9 mouse cellular contexts compared by ENCODE assay signal in the genomic region with DNA sequence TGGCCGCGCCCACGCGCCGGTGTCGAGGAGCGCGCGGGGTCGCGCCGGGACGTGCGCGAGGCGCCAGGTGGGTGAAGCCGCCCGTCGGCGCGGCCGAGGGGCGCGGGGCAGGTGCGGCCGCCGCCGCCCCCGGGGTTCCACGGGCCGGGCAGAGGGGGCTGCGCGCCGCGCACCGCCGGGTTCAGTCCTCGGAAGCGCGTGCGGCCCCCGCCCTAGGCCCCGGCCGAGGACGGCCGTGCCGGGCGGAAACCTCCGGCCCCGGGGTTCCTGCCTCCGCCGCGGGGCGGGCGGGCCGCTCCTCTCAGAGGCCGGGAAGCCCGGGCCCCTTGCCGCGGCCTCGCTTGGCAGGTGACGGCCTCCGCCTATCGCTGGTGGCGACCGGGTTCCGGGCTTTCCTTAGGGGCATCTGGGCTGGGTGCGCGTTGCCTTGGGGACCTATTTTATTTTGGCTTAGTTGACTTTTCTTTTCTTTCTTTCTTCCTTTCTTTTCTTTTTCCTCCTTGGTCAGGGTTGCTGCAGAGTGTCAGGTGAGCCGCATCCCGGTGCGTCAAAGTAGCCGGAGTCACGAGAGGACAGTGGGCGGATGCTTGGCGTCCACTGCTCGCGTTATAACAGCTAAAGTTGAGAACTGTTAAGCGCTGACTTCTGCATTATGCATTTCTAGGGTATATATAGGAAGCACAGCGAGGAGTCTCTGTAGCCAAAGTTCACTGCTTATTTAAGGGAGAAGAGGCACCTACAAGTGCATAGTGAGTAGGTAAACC. TPM values are rescaled to one million over a fixed set of nuclear protein-coding genes. Genes with fewer than 3 reads are reported as not detected.
DNase-seq lines count a peak whose midpoint lies in the region; TF ChIP-seq lines count a peak whose summit lies in the region.
"Had no signal": no experiment of that assay in that cellular context is flagged by ENCODE, and none has a peak within 500 bp of the region (broad histone marks: within the 10 kb centered on the region; RNA-seq: fewer than 3 reads in every experiment).

No protein-coding gene starts in this region.

- in situ Hi-C loops in ES-E14 (cut with MboI; ENCODE audit: low sequenced_read_pairs in 2 of 2, unreplicated experiment in 2 of 2) = no loop called here

- no peak for TF ChIP-seq CTCF in left cerebral cortex, adult 2 months (IDR thresholded peaks at IDR 0.05)

- WGBS in forebrain, embryonic 10.5 days = under 1% methylated on average over 80 of the region's 80 CpGs
- WGBS in macrophage (ENCODE audit: missing documents) = 0% methylated on average over 78 of the region's 80 CpGs

- H3K27ac ChIP-seq in ES-E14 (ENCODE audit: insufficient read depth, low read depth, low read length, poor library complexity, severe bottlenecking) (no peak overlapping the region; the same call in 1 of the 2 replicates), macrophage (peak overlapping the region; percentile 68)
- peak overlapping the region; percentile 90 for H3K27ac ChIP-seq in forebrain, embryonic 10.5 days
- peak overlapping the region; percentile 95 for H3K27ac ChIP-seq in left cerebral cortex, adult 2 months

- intact Hi-C loops in heart, postnatal 14 days (cut with DNase I) = loop anchor here (5.0 kb wide), 1 partner anchor 174 kb away; a partner anchor contains a TSS
- intact Hi-C loops in left cerebral cortex, adult 2 months (cut with DNase I) = loop anchor here (5.0 kb wide), 1 partner anchor 174 kb away; a partner anchor contains a TSS

- H3K36me3 ChIP-seq in ES-E14 (ENCODE audit: control insufficient read depth, insufficient read depth, low read length, poor library complexity, severe bottlenecking) (no peaks in the 10 kb centered on the region), macrophage (ENCODE audit: inconsistent target) (no peaks in the 10 kb centered on the region)
- H3K36me3 ChIP-seq in forebrain, embryonic 10.5 days (replicated peaks) = no peaks in the 10 kb centered on the region

- H3K79me2 ChIP-seq in macrophage (ENCODE audit: inconsistent target) = peaks cover 55% of the 10 kb centered on the region

- H3K4me1 ChIP-seq in ES-E14 (ENCODE audit: control insufficient read depth in 2 of 2, insufficient read depth in 2 of 2, low read length in 2 of 2, poor library complexity in 1 of 2) = no peaks in the 10 kb centered on the region
- H3K4me1 ChIP-seq in forebrain, embryonic 10.5 days = peaks cover 15% of the 10 kb centered on the region

- H3K27me3 ChIP-seq in forebrain, embryonic 10.5 days (ENCODE audit: poor library complexity, severe bottlenecking) = peaks cover 30% of the 10 kb centered on the region

- H3K4me3 ChIP-seq in ES-E14 (ENCODE audit: insufficient read depth in 1 of 2, low read depth in 1 of 2, low read length in 2 of 2, poor library complexity in 1 of 2, severe bottlenecking in 1 of 2) (peak overlapping the region; percentile 79 to 91), macrophage (ENCODE audit: inconsistent target) (peak overlapping the region; percentile 65)
- H3K4me3 ChIP-seq in forebrain, embryonic 10.5 days = peak overlapping the region; percentile 84
- H3K4me3 ChIP-seq in left cerebral cortex, adult 2 months = peak overlapping the region; percentile 59

- peak overlapping the region; percentile 89 for H3K9ac ChIP-seq in ES-E14 (ENCODE audit: insufficient read depth, low read depth, low read length, poor library complexity, severe bottlenecking)

- no peak for DNase-seq in ES-E14 (ENCODE audit: low read depth, low spot score)
- DNase-seq in c-Kit-negative CD71-positive TER-119-positive erythroid progenitor cells, embryonic 14.5 days (ENCODE audit: low read depth, low spot score) = peak; percentile 42
- DNase-seq in forebrain, embryonic 10.5 days (ENCODE audit: extremely low spot score, low spot score) = peak; percentile 53
- peak; percentile 70 to 71 for DNase-seq in heart, postnatal 14 days
- peak; percentile 32 to 51 for DNase-seq in left cerebral cortex, adult 2 months (ENCODE audit: extremely low spot score in 1 of 2, low spot score in 2 of 2)
- peak; percentile 51 for DNase-seq in right cerebral cortex, adult 18-20 months
- DNase-seq in urinary bladder, adult 18-20 months (ENCODE audit: low spot score in 2 of 2) = peak; percentile 39 to 64

- H3K9me3 ChIP-seq in ES-E14 (ENCODE audit: control insufficient read depth, insufficient read depth, low read depth, low read length) = no peaks in the 10 kb centered on the region
- no peaks in the 10 kb centered on the region for H3K9me3 ChIP-seq in forebrain, embryonic 10.5 days

TF ChIP-seq in ES-E14, 5 proteins besides CTCF, POLR2A, EP300 and RAD21:
- TF ChIP-seq ZNF384 (IDR thresholded peaks at IDR 0.05; ENCODE audit: low read depth, low read length) = no peak
- no peak for TF ChIP-seq HCFC1 (IDR thresholded peaks at IDR 0.05; ENCODE audit: borderline replicate concordance, insufficient read depth, low read length)
- no peak for TF ChIP-seq CHD2 (IDR thresholded peaks at IDR 0.05; ENCODE audit: low read depth, low read length)
- TF ChIP-seq ZC3H11A (IDR thresholded peaks at IDR 0.05; ENCODE audit: borderline replicate concordance, low read depth, low read length) = no peak
- TF ChIP-seq MAFK (IDR thresholded peaks at IDR 0.05; ENCODE audit: insufficient read depth, low read depth, low read length) = no peak
TF ChIP-seq in ES-E14: peak in this region for 0.

RNA-seq across cellular contexts. Expression of a gene that starts 0.6 kb away (rescaled TPM):
- not detected in 2 replicates for total RNA-seq in ES-E14 (2012; rRNA removed)
- polyA plus RNA-seq in forebrain, embryonic 10.5 days (2016; fragmentation: Nextera tagmentation; extraction: Ambion mirVana) = not detected in 2 replicates
- not detected for total RNA-seq in heart, postnatal 14 days (2021)
- total RNA-seq in left cerebral cortex, adult 2 months (2021) = not detected
- not detected for total RNA-seq in macrophage (2018; cell fraction: chromatin; rRNA removed)
- not detected for total RNA-seq in macrophage (2018; cell fraction: cytosol; rRNA removed)
- total RNA-seq in macrophage (2018; cell fraction: nucleus; rRNA removed) = not detected
- not detected in 3 replicates for polyA plus RNA-seq in macrophage (2018)
- total RNA-seq: gastrocnemius, adult 8-10 months had no signal

RNA-seq across cellular contexts. Expression of a gene that starts 0.9 kb away (rescaled TPM):
- total RNA-seq in ES-E14 (2012; rRNA removed) = 35.2 and 35.4 TPM in 2 replicates
- polyA plus RNA-seq in forebrain, embryonic 10.5 days (2016; fragmentation: Nextera tagmentation; extraction: Ambion mirVana) = 13.8 and 14.5 TPM in 2 replicates
- total RNA-seq in heart, postnatal 14 days (2021) = 10 to 100 TPM; 49.3 to 50.3 TPM
- 10 to 100 TPM; 69.6 to 73.0 TPM for total RNA-seq in left cerebral cortex, adult 2 months (2021)
- 100 to 1,000 TPM; 293 to 540 (median 465) TPM for total RNA-seq in macrophage (2018; cell fraction: chromatin; rRNA removed)
- total RNA-seq in macrophage (2018; cell fraction: cytosol; rRNA removed) = 100 to 1,000 TPM in 25 of 26 experiments, 10 to 100 TPM in 1; 99.8 to 140 (median 117) TPM
- 100 to 1,000 TPM; 157 to 353 (median 230) TPM for total RNA-seq in macrophage (2018; cell fraction: nucleus; rRNA removed)
- polyA plus RNA-seq in macrophage (2018) = 73.9 to 104 TPM (median 84.9 TPM) in 3 replicates
